Mouse (Mus musculus): ENCODE measurements at regions not wholly inside any gene's neighbourhood (a gene's known extent, or its start where the extent isn't known, plus 50 kb on each side); places are given as distances from the start of the nearest gene placed in this dataset.

DNA sequence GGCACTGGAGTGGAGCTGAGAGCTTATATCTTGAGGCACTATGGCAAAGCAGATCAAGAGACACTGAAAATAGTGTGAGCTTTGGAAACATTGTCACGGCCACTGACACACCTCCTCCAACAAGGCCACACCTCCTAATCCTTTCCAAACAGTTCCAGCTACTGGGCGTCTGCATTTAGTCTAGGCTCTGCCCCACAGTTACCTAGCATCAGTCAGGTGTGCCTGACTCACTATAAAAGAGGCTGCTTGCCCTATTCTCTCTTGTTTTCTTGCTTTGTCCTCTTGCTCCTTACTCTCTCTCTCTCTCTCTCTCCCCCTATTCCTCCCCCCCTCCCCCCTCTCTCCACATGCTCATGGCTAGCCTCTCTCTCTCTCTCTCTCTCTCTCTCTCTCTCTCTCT lies 142.0 kb upstream of the Trim24 start:
- no peaks in the 10 kb centered on the region for H3K79me2 ChIP-seq (ENCODE audit: control insufficient read depth, insufficient read depth)
- H3K4me3 ChIP-seq, result no peak overlapping the region
- H3K27me3 ChIP-seq (ENCODE audit: control insufficient read depth, insufficient read depth, insufficient read length), result no peaks in the 10 kb centered on the region
- no peak for TF ChIP-seq REST (IDR thresholded peaks at IDR 0.05; ENCODE audit: insufficient read depth, insufficient read length)
- no peak for TF ChIP-seq POLR2AphosphoS2 (IDR thresholded peaks at IDR 0.05; ENCODE audit: insufficient read length, low read depth)
- no peak for TF ChIP-seq USF1 (IDR thresholded peaks at IDR 0.05; ENCODE audit: low read depth)
- no peak for TF ChIP-seq SRF (IDR thresholded peaks at IDR 0.05; ENCODE audit: control insufficient read depth, insufficient read length, low read depth)
- no peak for TF ChIP-seq TCF12 (IDR thresholded peaks at IDR 0.05; ENCODE audit: insufficient read depth, poor library complexity, severe bottlenecking)
- TF ChIP-seq MYOG (IDR thresholded peaks at IDR 0.05; ENCODE audit: control insufficient read depth in 1 of 3, insufficient read depth in 1 of 3, insufficient read length in 2 of 3, low read depth in 2 of 3), result no peak
- no peaks in the 10 kb centered on the region for H3K36me3 ChIP-seq (ENCODE audit: control insufficient read depth, insufficient read depth)
- H3K4me2 ChIP-seq (ENCODE audit: low read depth), result no peak overlapping the region
- no peak overlapping the region for H3ac ChIP-seq (ENCODE audit: control insufficient read depth, insufficient read length)

DNA sequence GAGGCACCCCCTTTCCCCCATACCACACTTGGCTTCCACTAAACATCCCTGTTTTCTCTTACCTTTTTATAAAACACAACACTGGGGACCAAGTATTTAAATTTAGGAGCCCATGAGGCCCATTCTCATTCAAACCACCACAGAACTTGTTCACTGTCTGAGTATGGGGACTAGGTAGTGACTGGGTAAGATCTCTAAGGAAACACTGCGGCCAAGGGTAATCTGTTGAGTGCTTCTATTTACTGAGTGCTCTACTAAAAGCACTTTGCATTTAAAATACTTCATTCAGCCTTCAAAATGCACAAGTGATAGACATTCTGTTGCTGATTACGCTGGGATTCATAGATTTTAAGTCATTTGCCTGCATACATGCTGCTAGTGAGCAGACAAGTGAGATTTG lies 141.4 kb upstream of the Trim24 start:
- Histone ChIP-seq H3K79me2 (ENCODE audit: control insufficient read depth, insufficient read depth) (no peaks in the 10 kb centered on the region), H3K4me2 (ENCODE audit: low read depth) (no peak overlapping the region), H3K27me3 (ENCODE audit: control insufficient read depth, insufficient read depth, insufficient read length) (no peaks in the 10 kb centered on the region), H3K4me3 (no peak overlapping the region), H3K36me3 (ENCODE audit: control insufficient read depth, insufficient read depth) (no peaks in the 10 kb centered on the region), H3ac (ENCODE audit: control insufficient read depth, insufficient read length) (no peak overlapping the region)
- TF ChIP-seq MYOD1 (IDR thresholded peaks at IDR 0.05; ENCODE audit: control insufficient read depth in 1 of 3, insufficient read length in 2 of 3, low read depth in 2 of 3), result no peak
- TF ChIP-seq TCF12 (IDR thresholded peaks at IDR 0.05; ENCODE audit: insufficient read depth, poor library complexity, severe bottlenecking), result no peak
- TF ChIP-seq MYOG (IDR thresholded peaks at IDR 0.05; ENCODE audit: control insufficient read depth in 1 of 3, insufficient read depth in 1 of 3, insufficient read length in 2 of 3, low read depth in 2 of 3), result no peak
- TF ChIP-seq SRF (IDR thresholded peaks at IDR 0.05; ENCODE audit: control insufficient read depth, insufficient read length, low read depth), result no peak
- no peak for TF ChIP-seq E2F4 (IDR thresholded peaks at IDR 0.05; ENCODE audit: insufficient read depth)
- TF ChIP-seq POLR2AphosphoS2 (IDR thresholded peaks at IDR 0.05; ENCODE audit: insufficient read length, low read depth), result no peak
- no peak for TF ChIP-seq REST (IDR thresholded peaks at IDR 0.05; ENCODE audit: insufficient read depth, insufficient read length)
- no peak for TF ChIP-seq POLR2A (IDR thresholded peaks at IDR 0.05; ENCODE audit: insufficient read length, low read depth)
- TF ChIP-seq USF1 (IDR thresholded peaks at IDR 0.05; ENCODE audit: low read depth), result no peak
- no peak for TF ChIP-seq CEBPB (IDR thresholded peaks at IDR 0.05; ENCODE audit: insufficient read depth, poor library complexity, severe bottlenecking)
- no peak for TF ChIP-seq TCF3 (IDR thresholded peaks at IDR 0.05; ENCODE audit: insufficient read length, low read depth)

DNA sequence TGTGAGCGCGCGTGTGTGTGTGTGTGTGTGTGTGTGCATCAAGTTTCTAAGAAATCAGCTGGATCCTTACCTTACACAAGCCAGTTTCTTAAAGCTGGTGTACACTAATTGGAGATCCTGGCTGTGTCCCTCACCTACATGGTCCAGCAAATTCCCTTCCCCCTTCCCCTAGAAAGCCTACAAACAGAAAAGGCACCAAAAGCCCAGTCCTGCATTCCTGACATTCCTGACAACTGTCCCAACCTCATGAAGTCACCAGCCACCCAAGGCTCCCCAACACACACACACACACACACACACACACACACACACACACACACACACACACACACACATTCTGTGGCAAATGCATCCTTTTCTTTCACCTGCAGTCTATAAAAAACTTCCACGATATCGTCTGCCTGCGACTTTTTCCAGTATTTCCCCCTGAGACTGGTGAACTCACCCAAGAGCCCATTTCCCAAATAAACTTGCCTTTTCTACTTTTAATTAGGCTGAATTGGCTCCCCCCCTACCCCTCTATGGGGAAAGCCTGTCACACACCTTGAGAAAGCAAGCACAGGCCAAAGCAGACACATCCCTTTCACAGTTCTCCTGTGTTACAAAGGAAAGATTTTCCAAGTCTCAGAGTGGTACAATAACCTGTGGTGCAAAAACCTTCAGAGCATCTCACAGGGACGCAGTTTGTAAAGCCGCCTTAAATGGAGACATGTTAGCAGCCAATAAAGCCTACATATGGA lies 139.9 kb upstream of the Trim24 start:
- no peaks in the 10 kb centered on the region for H3K79me2 ChIP-seq (ENCODE audit: control insufficient read depth, insufficient read depth)
- H3K4me3 ChIP-seq, result no peak overlapping the region
- H3K27me3 ChIP-seq (ENCODE audit: control insufficient read depth, insufficient read depth, insufficient read length), result no peaks in the 10 kb centered on the region
- no peaks in the 10 kb centered on the region for H3K36me3 ChIP-seq (ENCODE audit: control insufficient read depth, insufficient read depth)
- no peak overlapping the region for H3ac ChIP-seq (ENCODE audit: control insufficient read depth, insufficient read length)
- H3K4me2 ChIP-seq (ENCODE audit: low read depth), result no peak overlapping the region
- no peak for TF ChIP-seq TCF3 (IDR thresholded peaks at IDR 0.05; ENCODE audit: insufficient read length, low read depth)
- no peak for TF ChIP-seq TCF12 (IDR thresholded peaks at IDR 0.05; ENCODE audit: insufficient read depth, poor library complexity, severe bottlenecking)
- no peak for TF ChIP-seq MYOG (IDR thresholded peaks at IDR 0.05; ENCODE audit: control insufficient read depth in 1 of 3, insufficient read depth in 1 of 3, insufficient read length in 2 of 3, low read depth in 2 of 3)
- no peak for TF ChIP-seq SRF (IDR thresholded peaks at IDR 0.05; ENCODE audit: control insufficient read depth, insufficient read length, low read depth)
- no peak for TF ChIP-seq CEBPB (IDR thresholded peaks at IDR 0.05; ENCODE audit: insufficient read depth, poor library complexity, severe bottlenecking)
- TF ChIP-seq MAX (IDR thresholded peaks at IDR 0.05; ENCODE audit: low read depth), result no peak
- TF ChIP-seq REST (IDR thresholded peaks at IDR 0.05; ENCODE audit: insufficient read depth, insufficient read length), result no peak
- no peak for TF ChIP-seq POLR2A (IDR thresholded peaks at IDR 0.05; ENCODE audit: insufficient read length, low read depth)
- no peak for TF ChIP-seq MYOD1 (IDR thresholded peaks at IDR 0.05; ENCODE audit: control insufficient read depth in 1 of 3, insufficient read length in 2 of 3, low read depth in 2 of 3)
- TF ChIP-seq E2F4 (IDR thresholded peaks at IDR 0.05; ENCODE audit: insufficient read depth), result no peak

DNA sequence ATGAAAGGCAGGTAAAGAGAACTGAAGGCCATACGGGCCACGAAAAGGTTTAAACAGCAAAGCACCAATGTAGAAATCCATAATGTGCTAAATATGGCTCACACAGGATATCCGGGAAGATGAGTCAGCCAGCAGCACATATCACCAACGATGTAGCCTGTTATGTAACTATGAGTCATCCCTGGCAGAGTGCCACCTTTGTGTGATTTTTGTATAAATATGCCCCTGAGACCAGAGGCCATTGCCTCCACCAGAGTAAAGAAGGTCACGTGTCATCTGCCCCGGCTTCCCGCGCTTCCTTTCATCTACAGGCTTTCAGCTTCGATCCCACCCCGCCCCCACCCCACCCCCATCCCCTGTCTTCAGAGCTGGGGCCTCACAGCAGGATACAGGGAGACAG lies 138.2 kb upstream of the Trim24 start:
- no peak overlapping the region for H3ac ChIP-seq (ENCODE audit: control insufficient read depth, insufficient read length)
- no peak overlapping the region for H3K4me3 ChIP-seq
- H3K79me2 ChIP-seq (ENCODE audit: control insufficient read depth, insufficient read depth), result no peaks in the 10 kb centered on the region
- TF ChIP-seq TCF3 (IDR thresholded peaks at IDR 0.05; ENCODE audit: insufficient read length, low read depth) (no peak), MYOD1 (IDR thresholded peaks at IDR 0.05; ENCODE audit: control insufficient read depth in 1 of 3, insufficient read length in 2 of 3, low read depth in 2 of 3) (no peak), SRF (IDR thresholded peaks at IDR 0.05; ENCODE audit: control insufficient read depth, insufficient read length, low read depth) (peak; percentile 73), POLR2AphosphoS2 (IDR thresholded peaks at IDR 0.05; ENCODE audit: insufficient read length, low read depth) (no peak)
- no peaks in the 10 kb centered on the region for H3K27me3 ChIP-seq (ENCODE audit: control insufficient read depth, insufficient read depth, insufficient read length)
- no peaks in the 10 kb centered on the region for H3K36me3 ChIP-seq (ENCODE audit: control insufficient read depth, insufficient read depth)
- no peak overlapping the region for H3K4me2 ChIP-seq (ENCODE audit: low read depth)

DNA sequence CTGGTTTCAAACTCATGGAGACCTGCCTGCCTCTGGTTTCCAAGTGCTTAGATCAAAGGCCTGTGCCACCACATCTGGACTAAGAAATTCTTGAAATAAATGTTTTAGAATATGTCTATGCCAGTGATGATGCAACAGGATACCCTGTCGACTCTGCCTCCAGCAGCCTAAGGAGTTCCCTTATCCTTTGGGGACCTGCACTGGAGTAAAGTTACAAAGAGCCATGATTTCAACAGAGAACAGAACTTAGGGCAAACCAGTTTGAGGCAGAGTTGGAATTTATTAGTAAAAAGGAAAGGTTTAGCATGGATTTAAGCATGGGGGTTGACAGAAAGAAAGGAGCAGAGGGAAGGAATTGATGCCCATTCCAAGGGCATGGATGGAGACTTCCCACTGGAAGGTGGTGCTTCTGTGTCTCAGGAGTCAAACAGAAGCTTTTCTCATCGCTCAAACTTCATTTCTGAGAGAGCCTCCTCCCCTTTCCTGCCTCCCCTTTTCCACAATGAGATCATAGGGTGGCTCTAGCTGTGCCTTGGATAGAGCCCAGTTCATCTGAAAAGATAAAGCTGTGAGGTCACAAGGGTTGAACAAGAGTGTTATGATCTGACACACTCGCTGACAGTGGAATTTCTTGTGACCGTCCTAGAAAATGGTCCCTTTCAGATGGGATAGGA lies 135.2 kb upstream of the Trim24 start:
- TF ChIP-seq POLR2A (IDR thresholded peaks at IDR 0.05; ENCODE audit: insufficient read length, low read depth), result no peak
- TF ChIP-seq SRF (IDR thresholded peaks at IDR 0.05; ENCODE audit: control insufficient read depth, insufficient read length, low read depth), result no peak
- no peak for TF ChIP-seq CEBPB (IDR thresholded peaks at IDR 0.05; ENCODE audit: insufficient read depth, poor library complexity, severe bottlenecking)
- no peak for TF ChIP-seq E2F4 (IDR thresholded peaks at IDR 0.05; ENCODE audit: insufficient read depth)
- no peak for TF ChIP-seq MAX (IDR thresholded peaks at IDR 0.05; ENCODE audit: low read depth)
- no peak for TF ChIP-seq TCF12 (IDR thresholded peaks at IDR 0.05; ENCODE audit: insufficient read depth, poor library complexity, severe bottlenecking)
- H3K4me3 ChIP-seq, result no peak overlapping the region
- no peak overlapping the region for H3ac ChIP-seq (ENCODE audit: control insufficient read depth, insufficient read length)
- H3K36me3 ChIP-seq (ENCODE audit: control insufficient read depth, insufficient read depth), result no peaks in the 10 kb centered on the region
- no peaks in the 10 kb centered on the region for H3K79me2 ChIP-seq (ENCODE audit: control insufficient read depth, insufficient read depth)
- H3K4me2 ChIP-seq (ENCODE audit: low read depth), result no peak overlapping the region
- H3K27me3 ChIP-seq (ENCODE audit: control insufficient read depth, insufficient read depth, insufficient read length), result no peaks in the 10 kb centered on the region

All from myocyte (in vitro differentiated cells).